Mouse (Mus musculus) macrophage (primary cell): ENCODE results near the gene Dpy19l1. TPM values are rescaled to one million over a fixed set of nuclear protein-coding genes. Genes with fewer than 3 reads are reported as not detected.

Experiments used
- polyA plus RNA-seq: library from polyadenylated mRNA; stranded (reverse); fragments of 250-400 nt; gene quantifications from 3 replicates; pipeline ENCODE4 v1.2.4, GENCODE M21; 2018; ENCODE audit warnings: inconsistent platforms

Gene Dpy19l1
- polyA plus RNA-seq, 1 experiment from 2014 or later, result 9.7 TPM

Other genes starting within 250 kb of the Dpy19l1 start
- not detected in 3 replicates for gene Cypt4, start 122.1 kb upstream of the Dpy19l1 start, polyA plus RNA-seq
- not detected in 3 replicates for gene Dpy19l2, start 193.2 kb upstream of the Dpy19l1 start, polyA plus RNA-seq